Mouse (Mus musculus): ENCODE measurements around the gene Smad6. TPM values are rescaled to one million over a fixed set of nuclear protein-coding genes. Genes with fewer than 3 reads are reported as not detected.

The Smad6 gene
- polyA plus RNA-seq, 1 experiment, result 2.0 TPM

DNA sequence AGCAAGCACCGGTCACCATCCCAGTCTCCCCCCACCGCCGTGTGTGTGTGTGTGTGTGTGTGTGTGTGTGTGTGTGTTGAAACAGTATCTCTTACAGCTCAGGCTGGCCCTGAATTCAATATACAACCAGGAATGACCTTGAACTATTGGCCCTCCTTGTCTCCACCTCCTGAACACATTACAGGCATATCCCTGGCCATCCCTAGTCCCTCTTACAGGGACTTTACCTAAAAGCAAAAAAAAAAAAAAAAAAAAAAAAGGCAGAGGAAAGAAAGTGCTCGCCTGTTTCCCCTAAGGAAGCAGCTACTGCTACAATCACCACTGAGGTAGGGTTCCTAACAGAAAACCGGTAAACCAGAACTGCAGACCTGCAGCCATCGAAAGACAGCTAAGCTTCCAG is 7.1 kb downstream of the Smad6 start:
- TF ChIP-seq POLR2A (IDR thresholded peaks at IDR 0.05; ENCODE audit: borderline replicate concordance, insufficient read depth, low read length) (no peak), CTCF (IDR thresholded peaks at IDR 0.05; ENCODE audit: borderline replicate concordance, insufficient read depth, low read depth, low read length) (no peak)
- H3K4me3 ChIP-seq (replicated peaks; ENCODE audit: insufficient read depth, low read depth, low read length), result no peak overlapping the region
- peaks cover 1% of the 10 kb centered on the region; the same call in 1 of the 2 replicates for H3K27me3 ChIP-seq (ENCODE audit: control insufficient read depth, insufficient read depth, low read length)
- DNase-seq, result no peak
- no peaks in the 10 kb centered on the region for H3K4me1 ChIP-seq (ENCODE audit: control insufficient read depth, insufficient read depth, low read length)
- H3K27ac ChIP-seq (ENCODE audit: insufficient read depth, low read length), result no peak overlapping the region
- 82% methylated on average over 6 of the region's 6 CpGs for WGBS

DNA sequence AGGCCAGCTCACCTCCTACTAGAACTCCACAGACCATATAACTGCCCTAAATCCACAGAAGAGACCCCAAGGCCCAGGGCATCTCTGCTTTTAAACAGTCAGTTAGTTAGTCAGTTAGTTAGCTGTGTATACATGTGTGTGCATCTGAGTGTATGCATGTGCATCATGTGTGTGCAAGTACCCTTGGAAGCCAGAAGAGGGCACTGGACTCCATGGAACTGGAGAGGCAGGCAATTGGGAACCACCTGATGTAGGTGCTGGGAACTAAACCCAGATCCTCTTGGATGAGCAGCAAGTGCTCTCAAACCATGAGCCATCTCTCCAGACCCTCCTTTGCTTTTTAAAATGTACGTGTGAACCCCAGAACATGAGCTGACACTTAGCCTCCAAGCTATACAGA is 10.5 kb downstream of the Smad6 start:
- no peaks in the 10 kb centered on the region for H3K27me3 ChIP-seq (ENCODE audit: control insufficient read depth, insufficient read depth, low read length)
- no peak overlapping the region for H3K27ac ChIP-seq (ENCODE audit: insufficient read depth, low read length)
- no peak for TF ChIP-seq POLR2A (IDR thresholded peaks at IDR 0.05; ENCODE audit: borderline replicate concordance, insufficient read depth, low read length)
- no peak for TF ChIP-seq CTCF (IDR thresholded peaks at IDR 0.05; ENCODE audit: borderline replicate concordance, insufficient read depth, low read depth, low read length)
- no peaks in the 10 kb centered on the region for H3K4me1 ChIP-seq (ENCODE audit: control insufficient read depth, insufficient read depth, low read length)
- no peak for DNase-seq
- no peak overlapping the region for H3K4me3 ChIP-seq (replicated peaks; ENCODE audit: insufficient read depth, low read depth, low read length)
- 100% methylated on average over 1 of the region's 1 CpGs for WGBS

DNA sequence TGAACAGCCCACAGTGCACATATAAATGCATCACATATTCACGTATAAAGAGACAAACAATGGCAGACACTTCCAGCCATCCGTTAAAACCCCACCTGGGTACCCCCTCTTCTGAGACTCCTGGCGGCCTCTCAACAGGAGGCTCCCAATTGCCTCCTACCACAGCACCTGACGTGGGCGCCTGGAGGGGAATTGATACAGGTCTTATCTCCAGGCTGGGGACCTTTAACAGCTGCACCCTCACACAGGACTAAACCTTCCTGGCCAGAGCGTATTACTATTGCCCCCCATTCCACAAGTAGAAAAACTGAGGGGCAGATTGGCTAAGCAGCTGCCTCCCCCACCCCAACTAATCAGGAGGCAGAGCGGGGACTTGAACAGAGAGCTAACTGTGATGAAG is 18.9 kb downstream of the Smad6 start:
- DNase-seq, result no peak
- Histone ChIP-seq H3K4me3 (replicated peaks; ENCODE audit: insufficient read depth, low read depth, low read length) (no peak overlapping the region), H3K4me1 (ENCODE audit: control insufficient read depth, insufficient read depth, low read length) (no peaks in the 10 kb centered on the region), H3K27ac (ENCODE audit: insufficient read depth, low read length) (no peak overlapping the region), H3K27me3 (ENCODE audit: control insufficient read depth, insufficient read depth, low read length) (no peaks in the 10 kb centered on the region)
- TF ChIP-seq CTCF (IDR thresholded peaks at IDR 0.05; ENCODE audit: borderline replicate concordance, insufficient read depth, low read depth, low read length), result no peak
- WGBS, result 85% methylated on average over 7 of the region's 7 CpGs

DNA sequence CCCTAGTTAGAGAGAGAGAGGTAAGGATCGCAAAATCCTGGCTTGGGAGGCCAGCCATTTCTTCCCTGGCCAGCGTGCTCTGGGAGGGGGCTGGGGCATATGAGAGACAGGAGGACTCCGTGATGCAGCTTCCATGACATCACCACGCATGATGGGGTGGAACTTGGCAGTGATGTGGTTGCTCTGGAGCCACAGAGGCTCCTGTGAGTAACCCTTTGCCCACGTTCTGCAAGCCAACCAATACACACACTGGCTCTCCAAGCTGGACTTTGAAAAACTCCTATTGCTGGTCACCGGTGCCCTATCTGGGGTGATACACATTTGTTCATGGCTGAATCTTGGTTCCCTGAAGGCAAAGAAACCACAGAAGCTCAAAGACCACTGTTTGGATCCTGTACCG is 20.8 kb downstream of the Smad6 start:
- DNase-seq, result no peak
- no peak for TF ChIP-seq CTCF (IDR thresholded peaks at IDR 0.05; ENCODE audit: borderline replicate concordance, insufficient read depth, low read depth, low read length)
- TF ChIP-seq POLR2A (IDR thresholded peaks at IDR 0.05; ENCODE audit: borderline replicate concordance, insufficient read depth, low read length), result no peak
- no peaks in the 10 kb centered on the region for H3K27me3 ChIP-seq (ENCODE audit: control insufficient read depth, insufficient read depth, low read length)
- WGBS, result 62% methylated on average over 7 of the region's 7 CpGs
- no peaks in the 10 kb centered on the region for H3K4me1 ChIP-seq (ENCODE audit: control insufficient read depth, insufficient read depth, low read length)
- no peak overlapping the region for H3K4me3 ChIP-seq (replicated peaks; ENCODE audit: insufficient read depth, low read depth, low read length)
- no peak overlapping the region for H3K27ac ChIP-seq (ENCODE audit: insufficient read depth, low read length)

DNA sequence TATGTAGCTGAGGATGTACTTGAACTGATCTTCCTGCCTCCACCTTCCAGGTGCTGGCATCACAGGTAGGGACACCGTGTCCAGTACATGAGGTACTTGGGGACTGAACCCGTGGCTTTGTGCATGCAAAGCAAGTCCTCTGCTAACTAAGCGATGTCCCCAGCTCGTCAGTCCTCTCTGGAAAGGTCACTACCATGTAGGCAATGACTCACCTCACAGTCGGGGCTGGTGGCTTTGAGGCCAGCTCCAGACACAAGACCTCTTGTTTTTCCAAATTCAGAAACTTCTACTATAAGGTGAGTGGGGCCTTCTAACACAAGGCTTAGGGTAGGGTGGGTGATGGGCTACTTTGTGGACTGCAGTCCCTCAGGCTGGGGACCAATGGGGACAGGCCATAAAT is 21.8 kb downstream of the Smad6 start:
- H3K4me3 ChIP-seq (replicated peaks; ENCODE audit: insufficient read depth, low read depth, low read length), result no peak overlapping the region

DNA sequence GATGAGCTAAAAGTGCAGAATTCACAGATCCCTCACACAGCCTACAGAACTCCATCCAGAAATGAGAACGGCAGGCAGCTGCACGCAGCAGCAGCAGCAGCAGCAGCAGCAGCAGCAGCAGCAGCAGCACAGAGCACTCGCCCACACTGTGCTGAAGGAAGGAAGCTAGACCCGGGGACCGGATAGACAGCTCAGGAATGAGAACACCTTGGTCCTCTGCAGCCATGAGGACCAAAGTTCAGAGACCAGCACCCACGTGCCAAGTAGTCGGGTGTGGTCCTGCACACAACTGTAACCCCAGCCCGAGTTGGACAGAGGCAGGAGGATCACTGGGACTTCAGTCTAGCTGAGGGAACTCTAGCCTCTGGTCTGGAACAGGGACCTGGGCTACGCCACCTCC is 22.7 kb downstream of the Smad6 start:
- Histone ChIP-seq H3K27ac (ENCODE audit: insufficient read depth, low read length) (no peak overlapping the region), H3K27me3 (ENCODE audit: control insufficient read depth, insufficient read depth, low read length) (no peaks in the 10 kb centered on the region), H3K4me1 (ENCODE audit: control insufficient read depth, insufficient read depth, low read length) (no peaks in the 10 kb centered on the region), H3K4me3 (replicated peaks; ENCODE audit: insufficient read depth, low read depth, low read length) (no peak overlapping the region)
- TF ChIP-seq CTCF (IDR thresholded peaks at IDR 0.05; ENCODE audit: borderline replicate concordance, insufficient read depth, low read depth, low read length), result no peak
- no peak for DNase-seq
- WGBS, result 93% methylated on average over 9 of the region's 9 CpGs

More for the DNA sequence above, 21.8 kb downstream of the Smad6 start:
- WGBS, result 91% methylated on average over 5 of the region's 5 CpGs
- no peak overlapping the region for H3K27ac ChIP-seq (ENCODE audit: insufficient read depth, low read length)
- H3K4me1 ChIP-seq (ENCODE audit: control insufficient read depth, insufficient read depth, low read length), result no peaks in the 10 kb centered on the region
- DNase-seq, result no peak
- no peaks in the 10 kb centered on the region for H3K27me3 ChIP-seq (ENCODE audit: control insufficient read depth, insufficient read depth, low read length)
- TF ChIP-seq CTCF (IDR thresholded peaks at IDR 0.05; ENCODE audit: borderline replicate concordance, insufficient read depth, low read depth, low read length) (no peak), POLR2A (IDR thresholded peaks at IDR 0.05; ENCODE audit: borderline replicate concordance, insufficient read depth, low read length) (no peak)

DNA sequence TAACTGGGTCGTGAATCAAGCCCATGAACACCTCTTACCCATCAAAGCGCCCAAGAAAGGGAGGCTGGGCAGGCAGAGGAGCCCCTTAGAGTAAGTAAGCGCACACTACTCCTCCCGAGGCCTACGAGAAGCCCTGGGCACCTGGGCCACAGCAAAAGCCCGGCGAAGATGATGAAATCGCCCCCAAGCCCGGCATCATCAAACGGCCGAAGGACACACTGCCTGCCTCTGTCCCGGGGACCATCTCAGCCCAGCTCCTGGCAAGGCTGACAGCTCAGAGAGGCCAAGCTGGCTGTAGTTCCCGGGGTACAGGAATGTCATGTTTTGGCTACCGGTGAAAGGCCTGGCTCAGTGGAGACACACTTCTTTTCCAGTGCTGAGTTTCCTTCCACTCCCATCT is 23.8 kb downstream of the Smad6 start:
- Histone ChIP-seq H3K27ac (ENCODE audit: insufficient read depth, low read length) (no peak overlapping the region), H3K4me1 (ENCODE audit: control insufficient read depth, insufficient read depth, low read length) (no peaks in the 10 kb centered on the region), H3K4me3 (replicated peaks; ENCODE audit: insufficient read depth, low read depth, low read length) (no peak overlapping the region), H3K27me3 (ENCODE audit: control insufficient read depth, insufficient read depth, low read length) (no peaks in the 10 kb centered on the region)
- TF ChIP-seq POLR2A (IDR thresholded peaks at IDR 0.05; ENCODE audit: borderline replicate concordance, insufficient read depth, low read length) (no peak), CTCF (IDR thresholded peaks at IDR 0.05; ENCODE audit: borderline replicate concordance, insufficient read depth, low read depth, low read length) (no peak)
- peak in 1 of 2 experiments; percentile 18 for DNase-seq
- WGBS, result 40% methylated on average over 14 of the region's 14 CpGs

DNA sequence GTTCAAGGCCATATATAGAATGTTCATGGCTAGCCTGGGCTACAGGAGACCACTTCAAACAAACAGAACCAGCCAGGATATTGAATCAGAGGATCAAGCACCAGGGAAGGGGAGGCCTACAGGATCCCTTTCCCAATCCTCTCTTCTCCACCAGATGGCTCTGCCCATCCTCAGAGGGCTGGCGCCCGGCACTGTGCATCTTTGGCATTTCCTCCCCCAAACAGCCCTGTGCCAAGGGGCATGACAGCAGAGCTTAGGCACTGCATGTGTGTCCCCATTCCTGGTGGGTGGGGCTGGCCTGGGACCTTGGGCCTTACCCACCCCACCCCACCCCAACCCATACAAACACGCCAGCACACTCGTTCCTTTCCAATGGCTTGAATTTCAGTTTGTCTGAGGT is 24.4 kb downstream of the Smad6 start:
- no peak overlapping the region for H3K27ac ChIP-seq (ENCODE audit: insufficient read depth, low read length)
- WGBS, result 52% methylated on average over 4 of the region's 4 CpGs
- DNase-seq, result peak; percentile 16 to 19

More for the DNA sequence above, 24.4 kb downstream of the Smad6 start:
- TF ChIP-seq CTCF (IDR thresholded peaks at IDR 0.05; ENCODE audit: borderline replicate concordance, insufficient read depth, low read depth, low read length) (peak; percentile 47; the same call in 1 of the 2 replicates), POLR2A (IDR thresholded peaks at IDR 0.05; ENCODE audit: borderline replicate concordance, insufficient read depth, low read length) (no peak)
- H3K4me1 ChIP-seq (ENCODE audit: control insufficient read depth, insufficient read depth, low read length), result no peaks in the 10 kb centered on the region
- H3K4me3 ChIP-seq (replicated peaks; ENCODE audit: insufficient read depth, low read depth, low read length), result no peak overlapping the region
- H3K27me3 ChIP-seq (ENCODE audit: control insufficient read depth, insufficient read depth, low read length), result no peaks in the 10 kb centered on the region
